Comparison of ENCODE assay signal across 10 mouse cellular contexts in the genomic region with DNA sequence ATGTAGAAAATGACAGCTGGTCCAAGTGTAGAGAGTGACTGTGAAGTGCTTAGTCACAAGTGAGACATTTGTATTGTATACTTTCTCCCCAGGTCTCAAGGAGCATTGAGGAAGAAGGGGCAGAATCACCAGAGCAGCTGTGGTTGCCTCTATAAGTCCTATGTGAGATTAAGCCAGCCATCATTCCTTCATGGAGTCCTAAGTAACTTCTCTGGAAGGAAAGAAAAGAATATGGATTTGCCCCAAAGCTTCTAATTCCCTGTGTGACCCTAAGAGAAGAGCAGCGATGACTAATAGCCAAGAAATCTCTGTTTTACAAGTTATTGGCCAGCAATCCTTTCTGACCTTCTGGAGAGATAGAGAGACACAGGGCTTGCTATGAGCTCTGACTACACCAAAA.
"Had no signal": no experiment of that assay in that cellular context is flagged by ENCODE, and none has a peak within 500 bp of the region (broad histone marks: within the 10 kb centered on the region; RNA-seq: fewer than 3 reads in every experiment).

No protein-coding gene starts in this region.

- ATAC-seq: midbrain, embryonic 16.5 days had no signal

- DNase-seq: lung, adult 18-20 months; lung, embryonic 14.5 days; lung, postnatal 10 days; lung, postnatal 4 days; midbrain, embryonic 14.5 days; right cerebral cortex, postnatal 14 days; thymus, adult 2 months; thymus, postnatal 25 days; thymus, postnatal 4 days had no signal
